Mouse (Mus musculus): ENCODE data around the gene Srl. TPM values are rescaled to one million over a fixed set of nuclear protein-coding genes. Genes with fewer than 3 reads are reported as not detected.

The Srl gene
- total RNA-seq, 2 experiments from 2014 or later = 14.2 to 18.8 TPM

DNA sequence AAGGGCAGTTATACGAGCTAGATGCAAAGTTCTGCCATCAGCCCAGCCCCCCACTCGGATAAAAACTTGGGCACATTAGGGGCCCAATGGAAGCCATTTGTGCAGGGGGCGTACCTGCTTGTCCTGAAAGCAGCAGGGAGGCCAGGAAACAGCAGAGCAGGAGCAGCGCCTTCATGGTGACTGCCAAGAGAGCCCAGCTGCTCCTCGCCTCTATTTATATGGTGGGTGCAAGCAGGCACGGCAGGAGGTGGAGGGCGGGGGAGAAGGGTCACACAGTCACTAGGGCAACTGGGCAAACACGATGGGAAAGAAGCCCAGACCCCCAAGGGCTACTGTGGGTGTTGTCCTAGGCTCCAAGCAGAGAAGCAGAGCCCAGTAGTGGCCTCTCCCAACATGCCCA, 18.7 kb downstream of the Srl start:
- DNase-seq (ENCODE audit: low spot score in 2 of 2) = no peak
- intact Hi-C loops (cut with DNase I) = no loop called here

DNA sequence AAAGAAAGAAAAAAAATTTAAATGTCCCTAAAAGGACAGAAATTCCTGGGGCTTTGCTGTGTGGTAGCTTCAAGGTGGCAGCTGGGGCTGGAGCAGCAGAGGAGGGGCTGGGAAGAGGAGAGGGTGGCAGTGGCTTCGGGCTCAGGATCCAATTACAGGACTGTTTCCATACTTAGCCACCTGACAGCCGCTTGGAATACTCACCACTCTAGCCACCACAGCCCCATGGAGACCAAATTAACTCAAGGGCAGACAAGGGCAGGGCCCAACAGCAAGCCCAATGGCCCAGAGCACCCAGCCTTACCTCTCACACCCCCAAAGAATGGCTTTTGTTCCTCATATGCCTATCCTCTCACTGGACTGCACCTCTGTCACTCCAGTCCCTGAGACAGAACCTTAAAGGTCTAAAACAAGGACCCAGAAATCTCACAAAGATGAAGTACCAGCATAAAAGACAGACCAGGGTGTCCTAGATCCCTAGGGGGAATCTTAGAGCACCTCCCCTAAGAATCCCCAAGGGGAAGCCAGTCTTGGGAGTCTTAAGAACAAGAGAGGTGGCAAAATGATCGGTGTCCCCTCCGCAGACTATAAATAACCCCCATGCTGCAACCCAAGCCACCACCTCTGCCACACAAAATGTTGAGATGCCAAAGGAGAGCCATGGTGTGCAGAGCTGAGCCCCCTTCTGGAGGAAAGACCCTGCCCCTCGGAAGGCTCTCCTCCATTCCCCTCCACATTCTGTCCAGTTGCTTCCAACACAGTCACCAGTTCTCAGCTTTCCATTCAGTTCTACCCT, 19.7 kb downstream of the Srl start:
- intact Hi-C loops (cut with DNase I) = no loop called here
- DNase-seq (ENCODE audit: low spot score in 2 of 2) = no peak

DNA sequence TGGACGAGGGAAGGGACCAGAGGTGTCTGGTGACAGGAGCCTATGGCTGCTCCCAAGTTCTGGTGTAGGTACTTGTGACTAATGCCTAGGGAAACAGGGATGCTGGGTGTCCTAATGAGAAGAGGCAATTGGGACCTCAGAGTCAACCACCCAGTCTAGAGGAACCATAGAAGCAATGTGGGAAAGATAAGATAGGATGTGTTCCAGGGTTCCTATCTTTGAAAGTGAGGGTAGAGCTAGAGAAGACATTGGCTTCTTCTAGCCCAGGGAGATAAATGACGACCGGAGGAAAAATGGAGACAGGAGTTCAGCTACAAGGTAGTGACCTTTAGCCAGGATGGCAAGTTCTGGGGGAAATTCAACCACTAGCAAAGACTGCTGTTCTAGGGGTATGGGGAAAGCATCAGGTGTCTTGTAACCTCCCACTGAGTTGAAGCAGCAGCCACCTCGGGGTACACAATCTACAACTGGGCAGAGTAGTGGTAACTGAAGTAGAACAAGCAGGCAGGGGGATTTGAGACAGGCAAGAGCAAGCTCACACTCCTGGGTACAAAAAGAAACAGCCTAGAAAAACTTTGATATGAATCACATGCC, 20.4 kb downstream of the Srl start:
- intact Hi-C loops (cut with DNase I) = no loop called here

GRCm38 (mm10) chr16:4520673-4521072, 20.9 kb downstream of the Srl start:
- DNase-seq (ENCODE audit: low spot score in 2 of 2) = no peak

More for the DNA sequence above, 20.4 kb downstream of the Srl start:
- no peak for DNase-seq (ENCODE audit: low spot score in 2 of 2)

GRCm38 (mm10) chr16:4519825-4520224, 21.8 kb downstream of the Srl start:
- DNase-seq (ENCODE audit: low spot score in 2 of 2) = no peak
- intact Hi-C loops (cut with DNase I) = no loop called here

More at GRCm38 (mm10) chr16:4520673-4521072, 20.9 kb downstream of the Srl start:
- intact Hi-C loops (cut with DNase I) = no loop called here

DNA sequence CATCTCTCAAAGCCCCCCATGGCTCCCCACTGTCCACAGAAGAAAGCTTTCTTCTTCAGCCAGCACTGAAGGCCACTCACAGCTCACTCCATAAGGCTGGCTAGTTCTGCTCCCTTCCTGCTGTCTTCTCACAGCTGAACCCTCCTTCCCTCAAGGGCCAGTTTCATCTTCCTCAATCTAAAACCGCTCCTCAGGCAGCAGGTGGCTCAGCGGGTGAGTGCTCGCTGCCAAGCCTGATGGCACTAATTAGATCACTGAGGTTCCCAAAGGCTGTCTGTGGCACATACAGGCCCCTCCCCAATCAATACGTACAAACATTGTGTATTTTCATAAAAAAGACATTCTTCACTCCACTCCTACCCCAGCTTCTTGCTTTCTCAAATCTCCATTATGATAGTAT, 22.5 kb downstream of the Srl start:
- DNase-seq (ENCODE audit: low spot score in 2 of 2) = no peak
- intact Hi-C loops (cut with DNase I) = no loop called here

DNA sequence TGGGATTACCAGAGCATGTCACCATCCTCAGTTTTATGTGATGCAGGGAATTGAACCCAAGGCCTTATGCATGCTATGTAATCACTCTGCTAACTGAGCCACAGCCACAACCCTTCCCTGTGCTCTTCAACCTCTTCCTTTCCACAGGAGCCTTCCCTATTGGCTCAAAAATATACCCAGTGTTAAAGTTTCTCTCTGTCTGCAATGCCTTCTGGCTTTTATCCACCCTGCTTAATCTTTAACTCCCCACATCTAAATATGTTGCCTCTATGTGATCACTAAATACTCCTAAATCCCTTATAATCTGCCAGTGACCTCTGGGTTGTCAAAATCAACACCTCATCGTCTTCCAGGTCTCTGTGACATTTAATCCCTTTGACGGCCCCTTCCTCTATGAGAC, 23.7 kb downstream of the Srl start:
- intact Hi-C loops (cut with DNase I) = no loop called here

DNA sequence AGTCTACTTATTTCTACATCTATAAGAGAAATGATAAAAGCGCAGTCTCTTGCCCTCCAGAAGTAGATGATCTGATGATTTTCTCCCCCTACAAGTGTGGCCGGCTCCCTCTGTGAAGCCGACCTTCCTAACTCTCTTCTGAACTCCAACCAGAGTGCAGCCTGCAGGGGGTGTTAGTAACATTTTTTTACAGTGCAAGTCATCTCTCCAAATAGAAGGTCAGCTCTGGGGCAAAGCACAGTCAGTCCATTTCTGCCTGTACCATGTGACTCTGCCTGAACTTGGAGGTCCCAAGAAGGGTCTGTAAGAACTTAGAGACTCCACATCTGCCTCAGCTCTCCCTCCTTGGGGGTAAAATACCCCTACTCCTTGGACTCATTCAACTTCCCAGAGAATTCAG, 27.2 kb downstream of the Srl start:
- intact Hi-C loops (cut with DNase I) = no loop called here
- no peak for DNase-seq (ENCODE audit: low spot score in 2 of 2)

More for the DNA sequence above, 23.7 kb downstream of the Srl start:
- no peak for DNase-seq (ENCODE audit: low spot score in 2 of 2)

DNA sequence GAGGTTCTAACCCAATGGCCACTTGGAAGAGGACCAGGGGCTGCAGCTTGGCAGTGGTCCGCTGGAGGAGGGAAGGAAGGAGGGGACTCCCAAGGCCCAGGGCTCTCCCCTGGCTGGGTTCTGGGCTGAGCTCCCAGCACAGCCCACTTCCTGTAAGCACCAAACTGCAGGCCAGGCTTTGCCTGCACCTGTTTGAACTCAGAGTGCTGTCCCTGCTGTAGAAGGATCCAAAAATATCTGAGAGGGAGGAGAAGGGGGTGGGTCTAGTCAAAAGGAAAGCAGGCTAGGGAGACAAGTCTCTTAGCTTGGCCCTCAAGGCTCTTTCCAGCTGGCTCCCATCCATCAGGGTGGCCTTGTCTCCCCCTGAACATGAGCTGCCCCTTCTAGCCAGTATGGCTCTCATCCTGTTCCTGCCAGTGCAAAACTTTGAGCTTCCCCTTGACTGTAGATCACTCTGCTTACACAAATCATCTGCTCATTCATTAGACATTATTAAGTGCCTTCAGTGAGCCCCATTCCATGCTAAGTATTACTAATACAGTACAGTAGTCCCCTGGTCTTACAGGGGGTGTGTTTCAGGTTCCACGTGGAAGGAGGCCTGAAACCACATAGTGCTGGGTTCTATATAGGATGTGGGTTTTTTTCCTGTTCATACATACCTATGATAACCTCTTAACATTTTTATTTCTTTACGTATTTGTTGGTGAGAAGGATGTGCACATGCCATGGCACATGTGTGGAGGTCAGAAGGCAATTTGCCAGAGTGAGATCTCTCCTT, 28.8 kb downstream of the Srl start:
- intact Hi-C loops (cut with DNase I) = no loop called here
- peak; percentile 27 to 40 for DNase-seq (ENCODE audit: low spot score in 2 of 2)

DNA sequence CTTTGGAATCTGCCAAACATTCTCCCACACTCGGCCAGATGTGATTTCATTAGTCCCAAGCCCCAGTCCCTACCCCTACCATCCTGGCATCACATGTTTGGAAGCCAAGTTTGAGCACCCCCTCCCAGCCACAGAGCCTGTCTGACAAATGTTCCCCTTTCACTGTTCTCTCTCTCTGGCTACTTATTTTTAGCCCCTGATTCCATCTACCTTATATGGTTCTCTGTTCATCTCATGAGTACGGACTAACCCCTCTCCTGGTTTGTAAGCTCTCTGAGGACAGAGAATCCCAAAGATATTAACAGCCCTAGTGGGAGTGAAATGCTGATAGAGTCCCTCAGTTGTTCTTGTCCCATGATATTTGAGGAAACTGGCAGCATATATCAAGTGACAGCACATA, 30.2 kb downstream of the Srl start:
- intact Hi-C loops (cut with DNase I) = no loop called here
- peak; percentile 12 to 57 for DNase-seq (ENCODE audit: low spot score in 2 of 2)

- intact Hi-C loops (cut with DNase I) = no loop called here
- DNase-seq (ENCODE audit: low spot score in 2 of 2) = no peak
These were observed 35.4 kb downstream of the Srl start for GRCm38 (mm10) chr16:4506181-4506580.

DNA sequence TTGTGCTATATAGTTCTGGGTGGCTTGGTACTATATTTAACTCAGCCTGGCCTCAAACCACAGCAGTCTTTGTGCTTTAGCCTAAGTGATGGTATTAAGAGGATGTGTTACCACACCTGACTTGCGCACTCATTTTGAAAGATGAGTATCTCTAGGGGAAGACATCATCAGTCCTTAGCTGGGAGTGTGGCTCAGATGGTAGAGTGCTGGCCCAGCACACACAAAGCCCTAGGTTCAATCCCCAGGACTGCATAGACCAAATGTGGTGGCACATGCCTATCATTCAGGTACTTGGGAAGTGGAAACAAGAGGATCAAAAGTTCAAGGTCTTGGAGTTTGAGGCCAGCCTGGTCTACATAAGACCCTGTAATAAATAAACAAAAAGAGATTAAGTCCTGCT, 38.1 kb downstream of the Srl start:
- DNase-seq (ENCODE audit: low spot score in 2 of 2) = no peak
- intact Hi-C loops (cut with DNase I) = no loop called here

GRCm38 (mm10) chr16:4502568-4502967, 39.0 kb downstream of the Srl start:
- intact Hi-C loops (cut with DNase I) = no loop called here

DNA sequence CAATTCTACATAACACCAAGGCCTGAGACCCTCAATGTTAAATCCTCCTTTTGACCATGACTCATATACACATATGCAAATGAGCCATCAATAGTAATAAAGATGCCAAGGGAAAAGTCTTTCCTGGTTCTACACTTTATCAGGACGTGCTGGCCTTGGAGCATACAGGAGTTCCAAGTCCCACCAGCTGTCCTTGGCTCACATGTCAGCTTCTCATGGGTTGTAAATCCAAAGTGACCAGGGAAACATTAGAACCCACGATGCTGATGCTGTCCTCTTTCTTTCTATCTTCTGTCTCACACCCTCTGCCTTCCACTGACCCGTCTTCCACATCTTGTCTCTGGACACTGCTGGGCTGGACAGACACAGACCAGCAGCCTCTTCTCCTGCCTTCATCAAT, 39.9 kb downstream of the Srl start:
- intact Hi-C loops (cut with DNase I) = no loop called here
- no peak for DNase-seq (ENCODE audit: low spot score in 2 of 2)

More at GRCm38 (mm10) chr16:4502568-4502967, 39.0 kb downstream of the Srl start:
- DNase-seq (ENCODE audit: low spot score in 2 of 2) = no peak

GRCm38 (mm10) chr16:4500598-4501385, 40.8 kb downstream of the Srl start:
- DNase-seq (ENCODE audit: low spot score in 2 of 2) = peak in 1 of 2 experiments; percentile 49
- intact Hi-C loops (cut with DNase I) = no loop called here

- intact Hi-C loops (cut with DNase I) = no loop called here
- no peak for DNase-seq (ENCODE audit: low spot score in 2 of 2)
These were observed 43.6 kb downstream of the Srl start for GRCm38 (mm10) chr16:4497762-4498607.

GRCm38 (mm10) chr16:4496470-4496869, 45.1 kb downstream of the Srl start:
- intact Hi-C loops (cut with DNase I) = no loop called here
- DNase-seq (ENCODE audit: low spot score in 2 of 2) = no peak

DNA sequence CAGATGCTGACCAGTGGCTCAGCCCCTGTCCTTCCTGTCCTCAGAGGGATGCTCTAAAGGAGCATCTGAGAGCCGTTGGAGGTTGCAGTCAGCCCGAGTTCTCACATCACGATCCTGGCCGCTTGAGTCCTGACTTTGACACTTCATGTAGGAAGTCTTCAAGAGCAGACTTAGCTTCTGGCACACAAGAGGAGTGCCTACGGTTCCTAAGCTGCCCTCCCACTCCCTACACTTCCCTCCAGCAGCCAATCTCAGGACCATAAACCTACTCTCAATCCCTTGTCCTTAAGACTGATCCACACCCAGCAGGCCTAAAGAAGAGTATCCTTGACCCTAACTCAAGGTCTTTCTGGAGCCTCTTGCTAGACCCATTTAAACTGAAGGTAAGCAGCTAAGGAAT, 45.8 kb downstream of the Srl start:
- intact Hi-C loops (cut with DNase I) = no loop called here
- peak in 1 of 2 experiments; percentile 30 for DNase-seq (ENCODE audit: low spot score in 2 of 2)

Data from left cerebral cortex, postnatal 14 days (tissue).